Mouse (Mus musculus) MEL (cell line): ENCODE measurements around the gene Serpina3j. TPM values are rescaled to one million over a fixed set of nuclear protein-coding genes. Genes with fewer than 3 reads are reported as not detected.

ENCODE experiments used
- DNase-seq: peaks from one replicate; pipeline ENCODE4 v3.0.0; 2011; ENCODE audit warnings: low read depth, low spot score
- H3K27ac ChIP-seq: 2 replicates; pipeline ENCODE4 v1.5.1; 2012; ENCODE audit warnings: low read depth, mild to moderate bottlenecking, control low read depth, low read length, moderate library complexity; ENCODE audit not compliant: control insufficient read depth
- H3K27me3 ChIP-seq, 2 experiments: fragments of 150-350 bp in 1 of 2; sonication (generic) in 1 of 2; 2 replicates each; pipeline ENCODE4 v1.6.1; 2012; ENCODE audit warnings: low read length in 2 of 2, mild to moderate bottlenecking in 2 of 2, improper control_type of control experiment in 1 of 2, moderate library complexity in 1 of 2; ENCODE audit not compliant: insufficient read depth in 2 of 2, control insufficient read depth in 1 of 2
- H3K36me3 ChIP-seq, 2 experiments: 2 replicates each; pipeline ENCODE4 v1.6.1; 2012 to 2014; ENCODE audit warnings: low read length in 2 of 2, improper control_type of control experiment in 1 of 2, inconsistent platforms in 1 of 2, mild to moderate bottlenecking in 1 of 2; ENCODE audit not compliant: insufficient read depth in 2 of 2, control insufficient read depth in 1 of 2
- H3K4me1 ChIP-seq, 2 experiments: fragments of 150-350 bp in 1 of 2; sonication (generic) in 1 of 2; 2 replicates each; pipeline ENCODE4 v1.6.1; 2012; ENCODE audit warnings: low read length in 2 of 2, improper control_type of control experiment in 1 of 2, mild to moderate bottlenecking in 1 of 2; ENCODE audit not compliant: insufficient read depth in 2 of 2, control insufficient read depth in 1 of 2
- H3K4me3 ChIP-seq, 2 experiments: fragments of 150-350 bp in 1 of 2; sonication (generic) in 1 of 2; 2 replicates each; pipeline ENCODE4 v1.5.1; 2012; ENCODE audit warnings: low read depth in 2 of 2, low read length in 2 of 2, mild to moderate bottlenecking in 2 of 2, moderate library complexity in 2 of 2, control low read depth in 1 of 2, improper control_type of control experiment in 1 of 2; ENCODE audit not compliant: control insufficient read depth in 1 of 2, insufficient read depth in 1 of 2
- H3K79me2 ChIP-seq: 2 replicates; pipeline ENCODE4 v1.6.1; 2012; ENCODE audit warnings: mild to moderate bottlenecking, low read length, moderate library complexity; ENCODE audit not compliant: control insufficient read depth, poor library complexity, insufficient read depth
- H3K9ac ChIP-seq: 2 replicates; pipeline ENCODE4 v1.6.1; 2012; ENCODE audit warnings: low read depth, mild to moderate bottlenecking, control low read depth, low read length, moderate library complexity; ENCODE audit not compliant: control insufficient read depth, poor library complexity, severe bottlenecking
- H3K9me3 ChIP-seq: fragments of 150-350 bp; sonication (generic); replicated peaks from 2 replicates; pipeline ENCODE4 v1.6.1; 2012; ENCODE audit warnings: mild to moderate bottlenecking, low read length, improper control_type of control experiment, moderate library complexity; ENCODE audit not compliant: insufficient read depth
- CHD1 ChIP-seq: IDR thresholded peaks from 2 replicates; pipeline ENCODE4 v1.6.1; 2012; ENCODE audit warnings: low read depth, mild to moderate bottlenecking, inconsistent platforms, low read length, improper control_type of control experiment
- CHD2 ChIP-seq: IDR thresholded peaks from 2 replicates; pipeline ENCODE4 v1.6.1; 2011; ENCODE audit warnings: low read length, improper control_type of control experiment
- E2F4 ChIP-seq: IDR thresholded peaks from 2 replicates; pipeline ENCODE4 v1.6.1; 2011; ENCODE audit warnings: low read depth, low read length, improper control_type of control experiment, borderline replicate concordance
- ETS1 ChIP-seq: IDR thresholded peaks from 2 replicates; pipeline ENCODE4 v1.6.1; 2012; ENCODE audit warnings: low read depth, mild to moderate bottlenecking, inconsistent platforms, low read length, improper control_type of control experiment, moderate library complexity
- GATA1 ChIP-seq: IDR thresholded peaks from 2 replicates; pipeline ENCODE4 v1.6.1; 2011; ENCODE audit warnings: low read depth, low read length, improper control_type of control experiment
- HCFC1 ChIP-seq: IDR thresholded peaks from 2 replicates; pipeline ENCODE4 v1.6.1; 2012; ENCODE audit warnings: low read depth, mild to moderate bottlenecking, inconsistent platforms, low read length, improper control_type of control experiment, moderate library complexity
- KAT2A ChIP-seq: conservative IDR thresholded peaks from 2 replicates; pipeline ENCODE4 v1.6.1; 2012; ENCODE audit warnings: low read depth, low read length, improper control_type of control experiment, inconsistent platforms
- MAX ChIP-seq: IDR thresholded peaks from 2 replicates; pipeline ENCODE4 v1.6.1; 2011; ENCODE audit warnings: low read length, improper control_type of control experiment
- MAZ ChIP-seq: IDR thresholded peaks from 2 replicates; pipeline ENCODE4 v1.6.1; 2012; ENCODE audit warnings: low read depth, mild to moderate bottlenecking, inconsistent platforms, low read length, improper control_type of control experiment
- MEF2A ChIP-seq: IDR thresholded peaks from 2 replicates; pipeline ENCODE4 v1.6.1; 2014; ENCODE audit warnings: low read depth, mild to moderate bottlenecking, inconsistent platforms, low read length, improper control_type of control experiment; ENCODE audit not compliant: poor library complexity, insufficient replicate concordance, severe bottlenecking; ENCODE audit errors: extremely low read depth
- MXI1 ChIP-seq: IDR thresholded peaks from 2 replicates; pipeline ENCODE4 v1.6.1; 2011; ENCODE audit warnings: mild to moderate bottlenecking, low read depth, low read length, improper control_type of control experiment
- MYC ChIP-seq: IDR thresholded peaks from 2 replicates; pipeline ENCODE4 v1.6.1; 2011; ENCODE audit warnings: low read depth, mild to moderate bottlenecking, low read length, improper control_type of control experiment, moderate library complexity
- NRF1 ChIP-seq: IDR thresholded peaks from 2 replicates; pipeline ENCODE4 v1.6.1; 2014; ENCODE audit warnings: low read depth, mild to moderate bottlenecking, inconsistent platforms, low read length, improper control_type of control experiment, moderate library complexity; ENCODE audit not compliant: poor library complexity, insufficient read depth, severe bottlenecking
- POLR2A ChIP-seq, 2 experiments: IDR thresholded peaks; 2 replicates each; pipeline ENCODE4 v1.6.1; 2011 to 2012; ENCODE audit warnings: low read length in 2 of 2, mild to moderate bottlenecking in 2 of 2, control low read depth in 1 of 2, improper control_type of control experiment in 1 of 2, low read depth in 1 of 2, moderate library complexity in 1 of 2; ENCODE audit not compliant: control insufficient read depth in 1 of 2, insufficient read depth in 1 of 2, poor library complexity in 1 of 2
- POLR2AphosphoS5 ChIP-seq: IDR thresholded peaks from 2 replicates; pipeline ENCODE4 v1.6.1; 2012; ENCODE audit warnings: low read depth, borderline replicate concordance, mild to moderate bottlenecking, inconsistent platforms, low read length, moderate library complexity, mixed read lengths
- SIN3A ChIP-seq: IDR thresholded peaks from 2 replicates; pipeline ENCODE4 v1.6.1; 2012; ENCODE audit warnings: low read length, improper control_type of control experiment, inconsistent platforms
- TAL1 ChIP-seq: IDR thresholded peaks from 2 replicates; pipeline ENCODE4 v1.6.1; 2012; ENCODE audit warnings: mild to moderate bottlenecking, inconsistent platforms, low read length, moderate library complexity, mixed read lengths
- TCF12 ChIP-seq: IDR thresholded peaks from 2 replicates; pipeline ENCODE4 v1.6.1; 2014; ENCODE audit warnings: low read depth, mild to moderate bottlenecking, inconsistent platforms, low read length, improper control_type of control experiment, moderate library complexity
- UBTF ChIP-seq: IDR thresholded peaks from 2 replicates; pipeline ENCODE4 v1.6.1; 2012; ENCODE audit warnings: low read depth, mild to moderate bottlenecking, inconsistent platforms, low read length, improper control_type of control experiment, moderate library complexity, borderline replicate concordance; ENCODE audit not compliant: insufficient read depth
- ZNF384 ChIP-seq: IDR thresholded peaks from 2 replicates; pipeline ENCODE4 v1.6.1; 2012; ENCODE audit warnings: low read depth, mild to moderate bottlenecking, inconsistent platforms, low read length, improper control_type of control experiment
- polyA plus RNA-seq, 2 experiments: library from polyadenylated mRNA; stranded (reverse) in 1 of 2; unstranded in 1 of 2; fragments of >175 nt in 1 of 2; fragments of >200 nt in 1 of 2; gene quantifications; 2 replicates each; pipeline versions ENCODE4 v1.2.1 to v1.2.4; 2012; ENCODE audit warnings: low replicate concordance in 2 of 2, low read depth in 1 of 2; ENCODE audit not compliant: insufficient read length in 2 of 2, insufficient read depth in 1 of 2, missing spikeins in 1 of 2
- total RNA-seq: library from RNA; depleted of rRNA; stranded (reverse); fragments of 300-350 nt; gene quantifications from 2 replicates; pipeline ENCODE4 v1.2.3, GENCODE M21; 2012

The Serpina3j gene
- total and polyA plus RNA-seq, 3 experiments: not detected

DNA sequence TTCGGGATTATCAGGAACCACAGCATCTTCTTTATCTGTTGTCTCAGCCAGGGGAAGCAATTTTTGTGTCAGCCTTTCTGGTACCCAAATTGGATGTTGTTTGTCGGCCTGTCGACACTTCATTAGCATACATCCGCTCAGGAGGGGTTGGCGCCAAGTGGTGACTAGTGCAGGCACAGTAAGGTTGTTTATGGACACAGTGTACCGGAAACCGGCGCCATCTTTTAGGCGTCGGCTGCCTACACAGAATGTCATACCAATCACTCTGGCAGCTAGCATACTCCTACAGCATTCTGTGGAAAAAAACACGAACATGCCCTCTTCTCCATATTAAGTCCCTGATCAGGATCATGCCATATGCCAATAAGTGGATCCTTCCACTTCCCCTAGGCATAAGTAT is 31.0 kb upstream of the Serpina3j start:
- Histone ChIP-seq H3K4me1 (no peaks in the 10 kb centered on the region), H3K9ac (no peak overlapping the region), H3K36me3 (no peaks in the 10 kb centered on the region), H3K27me3 (no peaks in the 10 kb centered on the region), H3K79me2 (no peaks in the 10 kb centered on the region), H3K27ac (no peak overlapping the region), H3K9me3 (no peaks in the 10 kb centered on the region), H3K4me3 (no peak overlapping the region)
- TF ChIP-seq KAT2A (no peak), MYC (no peak), CHD1 (no peak), ETS1 (no peak), GATA1 (no peak), E2F4 (no peak), CHD2 (no peak), TAL1 (no peak), TCF12 (no peak), MAZ (no peak), HCFC1 (no peak), MXI1 (no peak), POLR2AphosphoS5 (no peak)
- DNase-seq: no peak

DNA sequence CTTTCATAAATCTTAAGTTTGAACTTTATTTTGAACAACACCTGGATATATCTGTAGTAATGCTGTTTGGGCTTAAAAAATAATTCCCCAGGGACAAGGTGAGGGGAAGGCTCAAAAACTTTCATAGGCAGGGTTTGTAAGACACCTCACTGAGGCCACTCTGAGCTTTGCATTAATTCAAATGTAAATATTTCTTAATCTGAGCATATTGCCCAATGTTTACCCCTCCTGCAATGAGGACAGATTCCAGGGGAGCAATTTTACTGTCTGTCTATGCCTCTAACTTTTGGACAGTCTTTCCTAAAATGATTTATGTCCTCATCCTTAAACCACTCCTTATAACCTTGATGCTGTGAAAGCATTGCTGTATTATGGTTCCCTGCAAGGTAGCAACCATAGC is 26.0 kb upstream of the Serpina3j start:
- H3K4me3 ChIP-seq: no peak overlapping the region
- no peak overlapping the region for H3K9ac ChIP-seq
- TF ChIP-seq UBTF (no peak), POLR2A (IDR thresholded peaks at IDR 0.05; ENCODE audit: control insufficient read depth in 1 of 2, insufficient read depth in 1 of 2, low read depth in 1 of 2, low read length in 2 of 2, poor library complexity in 1 of 2) (no peak), MXI1 (no peak), NRF1 (no peak), MAX (no peak), MEF2A (no peak), GATA1 (no peak), SIN3A (no peak), ZNF384 (no peak), CHD2 (no peak)
- H3K9me3 ChIP-seq: no peaks in the 10 kb centered on the region
- H3K4me1 ChIP-seq: no peaks in the 10 kb centered on the region
- no peak overlapping the region for H3K27ac ChIP-seq
- no peak for DNase-seq
- H3K36me3 ChIP-seq: no peaks in the 10 kb centered on the region
- no peaks in the 10 kb centered on the region for H3K79me2 ChIP-seq
- H3K27me3 ChIP-seq: no peaks in the 10 kb centered on the region
